Mouse (Mus musculus) liver, embryonic 13.5 days (tissue): ENCODE results near the gene Pde4b. TPM values are rescaled to one million over a fixed set of nuclear protein-coding genes. Genes with fewer than 3 reads are reported as not detected.

Experiments used
- ATAC-seq: fragments of 200-750 bp; cut with Nextera tagmentation; 2 replicates; pipeline ENCODE4 v1.8.0; 2017; ENCODE audit warnings: low read depth, mild to moderate bottlenecking, moderate number of reproducible peaks, moderate library complexity
- DNase-seq: peaks from one replicate; pipeline ENCODE4 v3.0.0; 2022
- H3K27ac ChIP-seq: fragments of 300-500 bp; sonication (generic); 2 replicates; pipeline ENCODE4 v1.5.1; 2015; ENCODE audit warnings: moderate library complexity, mild to moderate bottlenecking, inconsistent platforms
- H3K27me3 ChIP-seq: fragments of 300-500 bp; sonication (generic); 2 replicates; pipeline ENCODE4 v1.6.1; 2015; ENCODE audit warnings: mild to moderate bottlenecking, inconsistent platforms
- H3K36me3 ChIP-seq: fragments of 300-500 bp; sonication (generic); 2 replicates; pipeline ENCODE4 v1.6.1; 2015; ENCODE audit warnings: mild to moderate bottlenecking, inconsistent platforms
- H3K4me1 ChIP-seq: fragments of 300-500 bp; sonication (generic); replicated peaks from 2 replicates; pipeline ENCODE4 v1.6.1; 2015; ENCODE audit warnings: inconsistent platforms
- H3K4me2 ChIP-seq: fragments of 300-500 bp; sonication (generic); 2 replicates; pipeline ENCODE4 v1.6.1; 2015; ENCODE audit warnings: inconsistent platforms, mild to moderate bottlenecking, moderate library complexity
- H3K4me3 ChIP-seq: fragments of 300-500 bp; sonication (generic); replicated peaks from 2 replicates; pipeline ENCODE4 v1.5.1; 2015; ENCODE audit warnings: mild to moderate bottlenecking, inconsistent platforms
- H3K9ac ChIP-seq: fragments of 300-500 bp; sonication (generic); 2 replicates; pipeline ENCODE4 v1.6.1; 2015; ENCODE audit warnings: mild to moderate bottlenecking, inconsistent platforms
- H3K9me3 ChIP-seq: fragments of 300-500 bp; sonication (generic); replicated peaks from 2 replicates; pipeline ENCODE4 v1.6.1; 2016; ENCODE audit warnings: inconsistent platforms
- whole genome bisulfite sequencing: fragments of 180-500 bp; shearing (Covaris S2); methylation state at CpG from one replicate; pipeline ENCODE4 v1.1.7; 2015; ENCODE audit not compliant: insufficient replicate concordance; 5-methylcytosine and 5-hydroxymethylcytosine counted together
- polyA plus RNA-seq: library from polyadenylated mRNA; unstranded; fragments of >200 nt; fragmentation: Nextera tagmentation; extraction: Ambion mirVana; gene quantifications from 2 replicates; pipeline ENCODE4 v1.2.1, GENCODE M21; 2015

Pde4b gene
- polyA plus RNA-seq, 1 experiment from 2014 or later = 2.2 TPM

DNA sequence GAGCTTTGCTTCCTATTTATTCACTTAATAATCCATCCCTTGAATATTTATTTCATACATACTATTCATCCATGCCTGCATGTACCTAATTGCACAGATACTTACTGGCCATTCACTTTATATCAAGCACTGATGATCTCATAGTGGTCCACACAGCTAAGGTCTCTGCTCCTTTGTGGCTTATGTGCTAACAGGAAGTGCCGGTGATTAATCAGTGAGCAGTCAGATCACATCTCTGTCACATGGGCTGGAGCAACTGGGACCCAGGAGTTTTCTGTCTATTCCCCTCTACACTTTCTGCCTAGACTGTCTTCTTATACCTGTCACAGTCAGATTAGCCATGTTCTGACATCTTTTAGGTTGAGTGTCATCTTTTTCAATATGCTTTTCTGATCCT lies 411.6 kb downstream of the Pde4b start:
- H3K4me1 ChIP-seq = no peaks in the 10 kb centered on the region; the same call in 1 of the 2 replicates
- H3K9ac ChIP-seq = no peak overlapping the region
- no peaks in the 10 kb centered on the region for H3K27me3 ChIP-seq
- no peak overlapping the region for H3K4me2 ChIP-seq
- H3K27ac ChIP-seq = no peak overlapping the region
- ATAC-seq = no peak
- DNase-seq = no peak
- WGBS = 25% methylated on average over 1 of the region's 1 CpGs
- H3K4me3 ChIP-seq = no peak overlapping the region
- H3K36me3 ChIP-seq = no peaks in the 10 kb centered on the region
- no peaks in the 10 kb centered on the region for H3K9me3 ChIP-seq

DNA sequence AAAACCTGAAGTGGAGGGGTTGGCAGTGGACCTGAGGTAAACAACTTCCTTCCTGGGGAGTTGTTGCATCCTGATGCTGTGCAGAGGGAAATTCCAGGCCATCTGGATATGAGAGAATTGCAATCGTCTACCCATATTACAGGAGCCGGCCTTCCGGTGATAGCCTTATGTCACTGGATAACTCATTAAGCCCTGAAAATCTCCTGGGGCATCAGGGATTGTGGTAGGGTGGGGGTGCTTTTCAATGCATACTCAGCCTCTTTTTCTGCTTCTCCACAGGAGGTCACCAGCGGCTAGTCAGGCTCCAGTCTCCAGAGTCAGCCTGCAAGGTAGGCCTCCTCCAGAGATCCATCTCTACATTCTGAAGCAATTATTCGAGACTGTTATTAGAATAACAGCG lies 418.4 kb downstream of the Pde4b start:
- Histone ChIP-seq H3K4me1 (peaks cover 13% of the 10 kb centered on the region; the same call in 1 of the 2 replicates), H3K27ac (no peak overlapping the region), H3K9ac (no peak overlapping the region), H3K27me3 (no peaks in the 10 kb centered on the region), H3K4me2 (no peak overlapping the region), H3K4me3 (no peak overlapping the region), H3K9me3 (no peaks in the 10 kb centered on the region), H3K36me3 (no peaks in the 10 kb centered on the region)
- WGBS = 45% methylated on average over 6 of the region's 6 CpGs
- ATAC-seq (no peak), DNase-seq (no peak)

DNA sequence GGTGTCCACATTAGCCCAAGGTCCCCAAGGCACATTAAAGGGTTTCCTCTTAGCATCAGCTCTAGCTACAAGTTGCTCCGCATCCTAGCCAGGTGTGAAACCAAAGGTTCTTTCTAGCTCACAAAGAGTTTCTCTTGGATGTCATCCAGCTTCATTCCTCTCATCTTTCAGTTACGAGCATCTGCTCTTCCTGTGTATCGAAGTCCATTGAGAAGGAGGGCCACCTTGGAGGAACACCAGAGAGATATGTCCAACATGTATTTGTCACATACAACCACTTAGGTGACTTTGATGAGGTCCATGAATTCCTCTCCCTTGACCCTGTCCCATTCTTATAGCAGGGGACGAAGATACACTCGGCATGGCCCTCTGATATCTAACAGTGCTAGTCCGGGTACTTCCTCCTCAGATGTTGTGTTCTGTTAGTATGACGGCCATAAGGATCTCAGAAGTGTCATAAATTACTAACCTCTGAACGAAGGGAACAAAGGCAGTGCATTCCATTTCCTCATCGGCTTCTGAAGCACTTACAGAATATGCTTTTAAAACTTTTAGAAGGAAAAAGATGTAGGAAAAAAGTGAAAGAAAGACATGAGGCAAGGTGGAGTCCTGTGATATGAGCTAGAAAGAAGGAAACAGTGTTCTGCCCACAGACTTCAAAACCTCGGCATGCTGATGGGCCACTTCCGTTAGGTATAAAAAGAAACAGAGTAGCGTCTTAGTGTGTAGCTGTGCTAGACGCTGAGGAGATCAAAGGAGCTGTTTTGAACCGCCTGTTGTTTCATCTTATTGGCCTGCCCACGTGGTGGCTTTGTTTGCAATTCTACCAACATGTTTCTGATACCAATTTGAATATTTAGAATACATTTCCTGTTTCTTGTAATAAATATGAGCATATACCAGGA lies 419.3 kb downstream of the Pde4b start:
- peaks cover 18% of the 10 kb centered on the region for H3K4me1 ChIP-seq
- ATAC-seq (no peak), DNase-seq (no peak)
- no peaks in the 10 kb centered on the region for H3K9me3 ChIP-seq
- WGBS = 23% methylated on average over 15 of the region's 15 CpGs
- no peak overlapping the region for H3K4me3 ChIP-seq
- H3K27me3 ChIP-seq = no peaks in the 10 kb centered on the region
- H3K27ac ChIP-seq = no peak overlapping the region
- no peak overlapping the region for H3K9ac ChIP-seq
- H3K36me3 ChIP-seq = no peaks in the 10 kb centered on the region
- peak overlapping the region; percentile 2; the same call in 1 of the 2 replicates for H3K4me2 ChIP-seq

DNA sequence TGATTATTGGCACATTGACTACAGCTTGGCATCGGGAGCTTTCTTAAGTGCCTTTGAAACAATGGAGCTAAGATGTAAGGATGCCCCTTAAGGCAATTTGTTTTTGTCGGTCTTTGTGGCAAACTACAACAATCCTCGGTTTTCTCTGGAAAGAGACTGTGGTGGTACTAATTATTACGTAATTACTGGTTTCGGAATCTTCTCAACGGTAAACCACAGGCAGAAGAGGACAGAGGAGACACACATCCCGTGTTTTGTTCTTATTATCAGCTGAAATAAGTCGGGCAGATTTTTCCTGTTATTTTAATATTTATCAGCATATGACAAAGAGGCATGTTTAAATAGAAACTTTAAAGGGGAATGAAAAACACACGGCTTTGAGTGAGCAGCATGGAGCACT lies 420.0 kb downstream of the Pde4b start:
- no peak overlapping the region for H3K4me2 ChIP-seq
- 20% methylated on average over 9 of the region's 9 CpGs for WGBS
- H3K4me3 ChIP-seq = no peak overlapping the region
- H3K27me3 ChIP-seq = no peaks in the 10 kb centered on the region
- DNase-seq (no peak), ATAC-seq (no peak)
- no peaks in the 10 kb centered on the region for H3K9me3 ChIP-seq
- no peak overlapping the region for H3K9ac ChIP-seq
- H3K4me1 ChIP-seq = peaks cover 25% of the 10 kb centered on the region
- no peak overlapping the region for H3K27ac ChIP-seq
- H3K36me3 ChIP-seq = no peaks in the 10 kb centered on the region

DNA sequence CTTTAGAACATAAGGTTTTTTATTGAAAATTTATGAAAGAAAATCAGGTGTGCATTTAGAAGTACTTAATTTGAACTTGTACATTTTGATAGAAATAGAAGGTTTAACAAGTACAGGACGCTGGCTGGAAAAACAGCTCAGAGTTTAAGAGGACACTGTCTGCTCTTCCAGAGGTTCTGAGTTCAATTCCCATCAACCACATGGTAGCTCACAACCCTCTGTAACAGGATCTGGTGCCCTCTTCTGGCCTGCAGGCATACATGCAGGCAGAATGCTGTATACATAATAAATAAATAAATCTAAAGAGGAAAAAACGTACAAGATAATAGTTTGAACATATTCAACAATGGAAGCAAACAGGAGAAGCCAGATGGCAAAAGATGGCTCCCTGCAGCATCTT lies 420.4 kb downstream of the Pde4b start:
- no peaks in the 10 kb centered on the region for H3K36me3 ChIP-seq
- 49% methylated on average over 2 of the region's 2 CpGs for WGBS
- no peak overlapping the region for H3K9ac ChIP-seq
- H3K9me3 ChIP-seq = no peaks in the 10 kb centered on the region
- H3K27ac ChIP-seq = no peak overlapping the region
- H3K4me3 ChIP-seq = no peak overlapping the region
- no peak for ATAC-seq
- H3K4me1 ChIP-seq = peaks cover 26% of the 10 kb centered on the region
- no peak for DNase-seq
- H3K4me2 ChIP-seq = no peak overlapping the region
- no peaks in the 10 kb centered on the region for H3K27me3 ChIP-seq

DNA sequence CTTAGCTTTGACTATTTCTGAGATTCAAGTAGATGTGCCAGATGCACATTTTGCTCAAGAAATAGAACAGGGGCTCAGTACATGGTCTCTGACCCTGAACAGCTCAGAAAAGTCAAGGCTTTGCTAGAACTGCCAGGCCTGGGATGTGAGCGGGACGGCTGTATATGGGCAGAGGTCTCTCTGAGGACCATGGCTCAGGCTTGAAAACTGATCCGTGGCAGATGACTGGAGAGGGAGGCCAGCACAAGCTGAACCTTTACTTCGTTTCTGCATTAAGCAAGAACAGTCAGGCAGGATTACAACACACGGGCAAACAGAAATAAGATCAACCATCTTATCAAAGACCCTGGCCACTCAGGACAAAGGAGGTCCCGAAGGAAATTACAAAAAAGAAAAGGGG lies 422.7 kb downstream of the Pde4b start:
- H3K27me3 ChIP-seq = no peaks in the 10 kb centered on the region

DNA sequence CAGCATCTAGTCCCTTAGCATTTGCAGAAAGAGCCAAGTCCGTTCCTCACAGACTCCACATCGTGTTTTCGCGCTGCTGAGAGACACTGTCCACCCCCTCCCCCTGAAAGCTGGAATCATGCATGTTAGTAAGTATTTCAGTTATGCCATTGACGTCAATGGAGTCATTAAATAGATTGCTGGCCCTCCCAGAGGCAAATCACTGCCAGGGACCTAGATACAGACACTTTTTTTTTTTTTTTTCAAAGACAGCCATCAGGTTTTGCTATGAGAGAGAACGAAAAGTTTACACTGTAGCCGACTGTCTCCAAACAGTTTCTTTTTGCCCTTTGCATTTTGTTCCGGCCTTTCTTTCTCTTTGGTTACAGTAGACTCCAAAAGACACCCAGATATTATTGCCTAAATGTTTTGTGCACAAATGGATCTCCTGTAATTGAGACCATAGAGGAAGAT lies 423.6 kb downstream of the Pde4b start:
- Histone ChIP-seq H3K27ac (no peak overlapping the region), H3K27me3 (no peaks in the 10 kb centered on the region), H3K9ac (no peak overlapping the region), H3K9me3 (no peaks in the 10 kb centered on the region), H3K4me2 (peak overlapping the region; percentile 43), H3K4me3 (0 out of 2 replicates have a peak overlapping the region, but pooled peaks have one; percentile 4), H3K36me3 (no peaks in the 10 kb centered on the region), H3K4me1 (peaks cover 27% of the 10 kb centered on the region)
- 35% methylated on average over 8 of the region's 8 CpGs for WGBS
- DNase-seq (no peak), ATAC-seq (no peak)

More for the DNA sequence above, 422.7 kb downstream of the Pde4b start:
- WGBS = 65% methylated on average over 6 of the region's 6 CpGs
- no peak for ATAC-seq
- H3K9me3 ChIP-seq = no peaks in the 10 kb centered on the region
- H3K4me3 ChIP-seq = no peak overlapping the region
- no peak for DNase-seq
- peaks cover 30% of the 10 kb centered on the region for H3K4me1 ChIP-seq
- H3K9ac ChIP-seq = no peak overlapping the region
- no peaks in the 10 kb centered on the region for H3K36me3 ChIP-seq
- no peak overlapping the region for H3K27ac ChIP-seq
- no peak overlapping the region for H3K4me2 ChIP-seq

DNA sequence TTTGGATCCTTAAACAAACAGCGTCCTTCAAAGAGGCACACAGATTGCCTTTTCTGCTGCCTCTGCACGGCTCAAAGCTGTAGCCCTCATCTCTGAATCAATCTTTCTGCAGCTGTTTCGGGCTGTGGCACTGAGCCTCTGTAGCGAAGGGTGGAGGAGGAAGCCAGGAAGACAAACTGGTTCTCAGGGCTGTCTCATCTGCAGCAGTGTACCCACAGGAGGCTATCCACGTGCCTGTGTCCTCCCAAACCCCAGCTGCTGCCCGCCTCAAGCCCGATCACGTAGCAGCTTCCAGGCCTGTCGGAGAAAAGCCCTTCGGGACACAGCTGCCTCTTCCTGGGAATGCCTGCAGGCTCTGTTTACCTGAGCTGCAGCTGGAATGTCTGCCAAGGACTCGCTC lies 424.2 kb downstream of the Pde4b start:
- peak overlapping the region; percentile 4; the same call in 1 of the 2 replicates for H3K4me3 ChIP-seq

DNA sequence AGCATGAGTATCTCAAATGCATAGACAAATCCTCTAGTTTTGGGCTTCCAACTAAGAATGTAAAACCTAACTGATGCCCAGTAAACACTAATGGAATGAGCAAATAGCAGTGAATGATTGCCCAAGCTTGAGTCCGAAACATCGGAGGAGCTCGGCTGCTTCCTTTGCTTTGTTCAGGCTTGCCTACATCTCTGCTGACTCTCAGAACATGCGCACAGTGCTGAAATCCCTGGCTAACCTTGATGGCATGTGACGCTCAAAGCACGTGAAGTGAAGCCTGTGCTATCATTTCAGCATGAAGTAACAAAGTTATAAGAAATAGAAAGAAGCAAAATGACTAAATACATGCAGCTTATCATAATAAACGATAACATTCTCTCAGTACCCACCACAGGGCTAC lies 425.6 kb downstream of the Pde4b start:
- Histone ChIP-seq H3K9ac (no peak overlapping the region), H3K27me3 (no peaks in the 10 kb centered on the region), H3K9me3 (no peaks in the 10 kb centered on the region), H3K27ac (no peak overlapping the region), H3K4me2 (no peak overlapping the region), H3K4me1 (peaks cover 22% of the 10 kb centered on the region), H3K36me3 (no peaks in the 10 kb centered on the region), H3K4me3 (no peak overlapping the region)
- DNase-seq (no peak), ATAC-seq (no peak)
- WGBS = 69% methylated on average over 7 of the region's 7 CpGs

More for the DNA sequence above, 424.2 kb downstream of the Pde4b start:
- DNase-seq (no peak), ATAC-seq (no peak)
- no peaks in the 10 kb centered on the region for H3K36me3 ChIP-seq
- no peak overlapping the region for H3K9ac ChIP-seq
- peak overlapping the region; percentile 43 for H3K4me2 ChIP-seq
- H3K4me1 ChIP-seq = peaks cover 22% of the 10 kb centered on the region
- H3K27me3 ChIP-seq = no peaks in the 10 kb centered on the region
- WGBS = 26% methylated on average over 11 of the region's 11 CpGs
- H3K27ac ChIP-seq = peak overlapping the region; percentile 8; the same call in 1 of the 2 replicates
- H3K9me3 ChIP-seq = no peaks in the 10 kb centered on the region

DNA sequence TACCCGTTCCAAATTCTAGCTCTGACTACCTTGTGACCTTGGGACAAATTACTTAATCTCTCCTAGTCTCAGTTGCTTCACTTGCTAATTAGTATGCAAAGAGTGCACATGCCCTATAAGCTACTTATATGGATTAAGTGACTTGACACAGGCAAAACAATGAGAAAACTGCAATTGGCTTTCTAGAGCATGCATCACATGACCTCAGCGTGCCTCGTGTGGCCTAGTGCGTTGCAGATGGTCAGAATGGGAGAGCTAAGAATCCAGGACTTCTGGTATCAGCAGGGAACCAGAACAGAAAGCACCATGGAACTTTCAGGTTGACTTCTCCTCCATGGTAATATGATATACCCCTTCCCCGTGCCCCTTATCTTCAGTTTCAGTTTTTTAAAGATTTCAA lies 426.2 kb downstream of the Pde4b start:
- no peak for ATAC-seq
- Histone ChIP-seq H3K4me2 (no peak overlapping the region), H3K27ac (no peak overlapping the region), H3K9ac (no peak overlapping the region), H3K9me3 (no peaks in the 10 kb centered on the region), H3K36me3 (no peaks in the 10 kb centered on the region), H3K4me3 (no peak overlapping the region), H3K27me3 (no peaks in the 10 kb centered on the region), H3K4me1 (peaks cover 24% of the 10 kb centered on the region)
- DNase-seq = no peak
- WGBS = 60% methylated on average over 5 of the region's 5 CpGs

DNA sequence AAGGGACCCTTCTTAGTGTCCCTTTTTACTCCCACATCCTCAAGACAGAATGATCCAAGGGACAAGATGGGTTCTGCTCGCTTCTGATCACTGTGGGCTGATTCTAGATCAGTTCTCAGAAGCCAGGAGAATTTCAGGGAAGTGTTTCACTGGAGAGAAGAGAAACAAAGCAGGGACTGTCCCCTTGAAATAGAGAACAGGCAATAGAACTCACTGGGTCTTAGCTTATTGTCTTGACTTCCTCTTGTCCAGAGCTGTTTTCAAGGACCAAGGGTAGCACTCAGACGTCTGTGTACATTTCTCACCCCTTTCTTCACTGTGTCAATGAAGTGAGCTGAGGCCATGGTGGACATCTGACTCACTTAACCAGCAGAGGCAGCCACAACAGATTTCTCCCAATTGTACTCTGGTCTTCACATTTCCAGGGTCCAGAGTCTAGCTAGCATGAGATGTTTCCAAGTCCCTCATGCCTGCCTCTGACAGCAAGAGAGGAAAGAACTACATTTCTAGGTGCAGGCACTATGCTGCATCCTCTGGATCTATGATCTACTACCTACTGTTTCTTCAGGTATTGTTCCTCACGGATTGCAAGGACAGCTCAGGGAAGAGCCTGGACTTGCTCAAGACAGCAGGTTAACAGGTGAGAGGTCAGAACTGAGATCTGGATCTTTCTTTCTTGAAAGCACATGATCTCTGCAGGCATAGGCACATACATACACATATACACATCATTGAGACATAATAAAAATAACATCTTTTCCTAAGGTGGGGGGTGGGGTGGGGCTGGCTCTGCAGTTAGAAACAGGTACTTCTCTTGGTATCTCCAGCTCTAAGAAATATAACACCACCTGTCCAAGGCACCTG lies 427.9 kb downstream of the Pde4b start:
- WGBS = 34% methylated on average over 3 of the region's 3 CpGs
- H3K4me2 ChIP-seq = no peak overlapping the region
- no peak for ATAC-seq
- no peaks in the 10 kb centered on the region for H3K36me3 ChIP-seq
- peaks cover 24% of the 10 kb centered on the region for H3K4me1 ChIP-seq
- H3K4me3 ChIP-seq = no peak overlapping the region
- H3K27me3 ChIP-seq = no peaks in the 10 kb centered on the region
- no peak overlapping the region for H3K27ac ChIP-seq
- H3K9me3 ChIP-seq = no peaks in the 10 kb centered on the region
- no peak for DNase-seq
- no peak overlapping the region for H3K9ac ChIP-seq
